Comparison of ENCODE assay signal across 8 mouse cellular contexts in the genomic region with DNA sequence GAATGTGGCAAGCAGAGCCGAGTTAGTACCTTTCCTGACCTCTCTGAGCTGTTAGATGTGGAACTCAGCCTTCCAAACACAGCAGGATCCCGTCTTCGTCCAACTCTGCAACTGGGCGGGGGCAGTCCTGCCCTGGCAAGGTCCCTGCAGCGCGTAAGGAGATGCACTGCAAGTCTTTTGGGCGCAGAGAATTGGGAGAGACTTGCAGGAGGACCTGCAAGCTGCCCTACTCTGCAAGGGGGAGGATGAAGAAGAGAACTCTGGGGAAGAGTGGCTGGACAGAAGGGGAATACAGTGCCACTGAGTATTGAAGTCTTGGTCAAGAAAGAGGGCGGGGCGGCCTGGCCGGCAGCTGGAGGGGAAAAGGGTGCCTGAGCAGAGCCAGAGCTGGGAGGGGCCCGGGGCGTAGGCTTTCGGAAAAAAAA. TPM values are rescaled to one million over a fixed set of nuclear protein-coding genes. Genes with fewer than 3 reads are reported as not detected.
DNase-seq lines count a peak whose midpoint lies in the region; ATAC-seq and TF ChIP-seq lines count a peak whose summit lies in the region.

No protein-coding gene starts in this region.

- H3K27ac ChIP-seq in cerebellum, adult 2 months (ENCODE audit: insufficient read depth, low read length) = no peak overlapping the region
- peak overlapping the region; percentile 83 for H3K27ac ChIP-seq in bone marrow macrophage, adult 2 months (ENCODE audit: insufficient read depth, low read depth, low read length)
- no peak overlapping the region for H3K27ac ChIP-seq in hindbrain, embryonic 14.5 days
- no peak overlapping the region for H3K27ac ChIP-seq in liver, embryonic 14.5 days
- no peak overlapping the region for H3K27ac ChIP-seq in neural tube, embryonic 12.5 days

- TF ChIP-seq EP300 in liver, embryonic 14.5 days (IDR thresholded peaks at IDR 0.05; ENCODE audit: low read depth) = no peak

- no peak for TF ChIP-seq CTCF in cerebellum, adult 2 months (IDR thresholded peaks at IDR 0.05; ENCODE audit: borderline replicate concordance, insufficient read depth, low read depth, low read length)
- TF ChIP-seq CTCF in bone marrow macrophage, adult 2 months (IDR thresholded peaks at IDR 0.05; ENCODE audit: low read depth, low read length) = no peak
- no peak for TF ChIP-seq CTCF in liver, embryonic 14.5 days (IDR thresholded peaks at IDR 0.05; ENCODE audit: low read depth)

- 4% methylated on average over 13 of the region's 13 CpGs for WGBS in cerebellum, adult 2 months
- WGBS in hindbrain, embryonic 14.5 days = 6% methylated on average over 13 of the region's 13 CpGs
- WGBS in liver, embryonic 14.5 days (ENCODE audit: insufficient replicate concordance) = under 1% methylated on average over 13 of the region's 13 CpGs
- WGBS in neural tube, embryonic 12.5 days = 3% methylated on average over 13 of the region's 13 CpGs

- no peaks in the 10 kb centered on the region for H3K27me3 ChIP-seq in cerebellum, adult 2 months (ENCODE audit: control insufficient read depth, insufficient read depth, low read length)
- H3K27me3 ChIP-seq in hindbrain, embryonic 14.5 days (ENCODE audit: control insufficient read depth, insufficient read depth, low read length) = 0 out of 2 replicates have a peak, but pooled peaks cover 3% of the 10 kb centered on the region
- no peaks in the 10 kb centered on the region for H3K27me3 ChIP-seq in liver, embryonic 14.5 days (ENCODE audit: control insufficient read depth, insufficient read depth, low read length)
- H3K27me3 ChIP-seq in neural tube, embryonic 12.5 days (replicated peaks) = no peaks in the 10 kb centered on the region; the same call in 1 of the 2 replicates

- no peaks in the 10 kb centered on the region for H3K9me3 ChIP-seq in hindbrain, embryonic 14.5 days (ENCODE audit: control insufficient read depth, low read length)
- no peaks in the 10 kb centered on the region for H3K9me3 ChIP-seq in liver, embryonic 14.5 days (ENCODE audit: control insufficient read depth, low read length)
- no peaks in the 10 kb centered on the region for H3K9me3 ChIP-seq in neural tube, embryonic 12.5 days

- H3K9ac ChIP-seq in hindbrain, embryonic 14.5 days = peak overlapping the region; percentile 26; the same call in 1 of the 2 replicates
- no peak overlapping the region for H3K9ac ChIP-seq in liver, embryonic 14.5 days (replicated peaks)
- no peak overlapping the region for H3K9ac ChIP-seq in neural tube, embryonic 12.5 days

- no peaks in the 10 kb centered on the region for H3K36me3 ChIP-seq in hindbrain, embryonic 14.5 days (replicated peaks; ENCODE audit: control insufficient read depth, insufficient read depth)
- no peaks in the 10 kb centered on the region for H3K36me3 ChIP-seq in liver, embryonic 14.5 days (replicated peaks; ENCODE audit: control insufficient read depth, insufficient read depth, low read depth)
- H3K36me3 ChIP-seq in neural tube, embryonic 12.5 days = no peaks in the 10 kb centered on the region

- peak; percentile 37; the same call in 1 of the 2 replicates for ATAC-seq in hindbrain, embryonic 14.5 days (ENCODE audit: low FRiP score)
- ATAC-seq in liver, embryonic 14.5 days (ENCODE audit: insufficient read depth) = peak; percentile 28; the same call in 1 of the 2 replicates
- ATAC-seq in neural tube, embryonic 12.5 days (ENCODE audit: low FRiP score, low read depth) = 0 out of 2 replicates have a peak, but pooled peaks have one; percentile 56

- no peak for TF ChIP-seq POLR2A in cerebellum, adult 2 months (IDR thresholded peaks at IDR 0.05; ENCODE audit: borderline replicate concordance, insufficient read depth, low read length)
- TF ChIP-seq POLR2A in bone marrow macrophage, adult 2 months (IDR thresholded peaks at IDR 0.05; ENCODE audit: borderline replicate concordance, low read depth, low read length) = no peak

- peak; percentile 21 to 23 for DNase-seq in cerebellum, adult 2 months
- DNase-seq in cerebellum, adult 11-12 months = no peak
- DNase-seq in gastrocnemius, adult 18-20 months (ENCODE audit: low spot score) = peak; percentile 56
- DNase-seq in hindbrain, embryonic 14.5 days (ENCODE audit: low spot score) = no peak
- DNase-seq in liver, embryonic 14.5 days (ENCODE audit: low read depth in 3 of 3, low spot score in 3 of 3) = no peak
- DNase-seq in right cerebral cortex, adult 18-20 months = no peak

- H3K4me1 ChIP-seq in cerebellum, adult 2 months (ENCODE audit: control insufficient read depth, insufficient read depth, low read length) = peaks cover 4% of the 10 kb centered on the region; the same call in 1 of the 2 replicates
- peaks cover 21% of the 10 kb centered on the region for H3K4me1 ChIP-seq in bone marrow macrophage, adult 2 months (ENCODE audit: control insufficient read depth, insufficient read depth, low read length)
- peaks cover 8% of the 10 kb centered on the region; the same call in 1 of the 2 replicates for H3K4me1 ChIP-seq in hindbrain, embryonic 14.5 days (replicated peaks; ENCODE audit: control insufficient read depth, insufficient read depth, low read length)
- H3K4me1 ChIP-seq in liver, embryonic 14.5 days (replicated peaks; ENCODE audit: control insufficient read depth in 2 of 2, insufficient read depth in 2 of 2, low read length in 1 of 2) = no peaks in the 10 kb centered on the region; a peak in 2 of 4 replicates
- peaks cover 10% of the 10 kb centered on the region; the same call in 1 of the 2 replicates for H3K4me1 ChIP-seq in neural tube, embryonic 12.5 days

- H3K4me3 ChIP-seq in cerebellum, adult 2 months (replicated peaks; ENCODE audit: insufficient read depth, low read depth, low read length) = peak overlapping the region; percentile 3
- peak overlapping the region; percentile 77 for H3K4me3 ChIP-seq in bone marrow macrophage, adult 2 months (ENCODE audit: insufficient read depth, low read length)
- peak overlapping the region; percentile 30 for H3K4me3 ChIP-seq in hindbrain, embryonic 14.5 days (replicated peaks; ENCODE audit: low read length)
- peak overlapping the region; percentile 53 for H3K4me3 ChIP-seq in liver, embryonic 14.5 days (ENCODE audit: insufficient read depth in 1 of 2, low read depth in 2 of 2, low read length in 2 of 2)
- peak overlapping the region; percentile 28 for H3K4me3 ChIP-seq in neural tube, embryonic 12.5 days

- H3K4me2 ChIP-seq in hindbrain, embryonic 14.5 days (replicated peaks) = peak overlapping the region; percentile 51
- peak overlapping the region; percentile 35 for H3K4me2 ChIP-seq in liver, embryonic 14.5 days (ENCODE audit: low read depth)
- peak overlapping the region; percentile 66 for H3K4me2 ChIP-seq in neural tube, embryonic 12.5 days (replicated peaks)

RNA-seq across cellular contexts. Expression of gene Il15, which starts 0.7 kb away (rescaled TPM):
- polyA plus RNA-seq in cerebellum, adult 2 months (2012; rRNA removed) = 4.2 and 5.4 TPM in 2 replicates
- 62.8 and 71.2 TPM in 2 replicates for polyA plus RNA-seq in bone marrow macrophage, adult 2 months (2012; ENCODE audit: insufficient read depth, insufficient read length, missing spikeins)
- 10 to 100 TPM in 1 of 2 experiments, 1 to 10 TPM in 1; 9.1 to 13.1 TPM for total RNA-seq in gastrocnemius, adult 18-20 months (2021)
- 0.77 and 1.4 TPM in 2 replicates for polyA plus RNA-seq in hindbrain, embryonic 14.5 days (2014; fragmentation: Nextera tagmentation; extraction: Ambion mirVana)
- polyA plus RNA-seq in liver, embryonic 14.5 days (2012; rRNA removed) = 2.9 and 3.0 TPM in 2 replicates
- polyA plus RNA-seq in liver, embryonic 14.5 days (2014; fragmentation: Nextera tagmentation; extraction: Ambion mirVana) = 2.9 and 5.6 TPM in 2 replicates
- 0.79 and 1.3 TPM in 2 replicates for polyA plus RNA-seq in neural tube, embryonic 12.5 days (2016; fragmentation: Nextera tagmentation; extraction: Ambion mirVana)

Comparison
In these comparisons a context has a peak if more than half of its experiments do, and no peak if none do; other contexts are left out.
1. DNase-seq: peak in cerebellum, adult 2 months (2 of 2) and gastrocnemius, adult 18-20 months (single experiment); none in cerebellum, adult 11-12 months (single experiment), hindbrain, embryonic 14.5 days (single experiment), liver, embryonic 14.5 days (0 of 3) and right cerebral cortex, adult 18-20 months (single experiment).
2. H3K4me3 ChIP-seq: peak in every context shown above with its lines; median percentile 77 in bone marrow macrophage, adult 2 months; 53 in liver, embryonic 14.5 days; 30 in hindbrain, embryonic 14.5 days; 28 in neural tube, embryonic 12.5 days; 3 in cerebellum, adult 2 months.
3. Peak in every context shown above with its lines, with median percentiles within 50 percentile points of each other: ATAC-seq and H3K4me2 ChIP-seq.